Mouse (Mus musculus) liver, adult (tissue): Measurements from ENCODE around the gene Gm10662.
"Not testable (repeated sequence)": the region's sequence is repeated elsewhere in the genome, so short reads cannot be mapped to it uniquely, and the experiment has no call there.

ENCODE experiments used
- GATA4 ChIP-seq: IDR thresholded peaks from 2 replicates; pipeline ENCODE4 v1.6.1; 2014; ENCODE audit warnings: mild to moderate bottlenecking, low read length; ENCODE audit not compliant: insufficient replicate concordance

Gene Gm10662

GRCm38 (mm10) chr7:23144380-23144779 lies at the start of gene Gm10662:
TSS of gene Gm10662 (minus strand) at chr7:23144480.
- not testable (repeated sequence) for TF ChIP-seq GATA4
